21 mouse cellular contexts compared by ENCODE assay signal in the genomic region with DNA sequence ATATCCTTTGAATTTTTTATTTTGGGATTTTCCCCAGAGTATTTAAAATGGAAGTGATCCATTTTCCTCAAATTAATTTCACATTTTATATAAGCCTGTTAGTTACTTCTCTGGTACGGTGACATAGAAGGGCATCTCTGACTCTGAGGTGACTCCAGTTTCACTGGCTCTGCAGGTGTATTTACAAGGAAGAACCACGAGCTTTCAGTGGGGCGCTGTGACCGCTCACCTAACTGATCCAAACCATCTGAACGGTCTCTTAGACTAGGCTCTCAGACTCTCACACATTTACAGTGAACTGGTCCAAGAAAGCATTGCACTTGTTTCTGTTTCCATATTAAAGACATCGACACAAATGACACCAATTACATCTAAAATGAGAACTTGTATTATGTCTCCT.
"Had no signal": no experiment of that assay in that cellular context is flagged by ENCODE, and none has a peak within 500 bp of the region (broad histone marks: within the 10 kb centered on the region; RNA-seq: fewer than 3 reads in every experiment).

No protein-coding gene starts in this region.

- H3K4me2 ChIP-seq: lung, embryonic 15.5 days; midbrain, embryonic 12.5 days; neural tube, embryonic 13.5 days; neural tube, embryonic 15.5 days had no signal

- H3K9ac ChIP-seq: liver, postnatal 0 days; lung, embryonic 15.5 days; midbrain, embryonic 12.5 days; neural tube, embryonic 13.5 days; neural tube, embryonic 15.5 days had no signal

- H3K27me3 ChIP-seq: lung, embryonic 15.5 days; midbrain, embryonic 12.5 days; neural tube, embryonic 13.5 days; neural tube, embryonic 15.5 days had no signal

- H3K9me3 ChIP-seq: lung, embryonic 15.5 days; midbrain, embryonic 10.5 days; midbrain, embryonic 12.5 days; neural tube, embryonic 13.5 days; neural tube, embryonic 15.5 days had no signal

- H3K27ac ChIP-seq: lung, embryonic 15.5 days; midbrain, embryonic 10.5 days; midbrain, embryonic 12.5 days; neural tube, embryonic 13.5 days; neural tube, embryonic 15.5 days had no signal

- H3K4me3 ChIP-seq: lung, embryonic 15.5 days; midbrain, embryonic 10.5 days; midbrain, embryonic 12.5 days; myocyte; neural tube, embryonic 13.5 days; neural tube, embryonic 15.5 days had no signal

- ATAC-seq: liver, postnatal 0 days; lung, postnatal 0 days; midbrain, embryonic 16.5 days had no signal

- H3K4me1 ChIP-seq: midbrain, embryonic 10.5 days; midbrain, embryonic 12.5 days; neural tube, embryonic 13.5 days; neural tube, embryonic 15.5 days had no signal

- DNase-seq: liver, postnatal 0 days; lung, adult 2 months; lung, postnatal 14 days; lung, postnatal 4 days; midbrain, embryonic 14.5 days; retina, postnatal 1 day; right cerebral cortex, adult 18-20 months; right cerebral cortex, postnatal 25 days; right cerebral cortex, postnatal 4 days; spleen, adult 18-20 months; thymus, adult 18-20 months; thymus, postnatal 14 days; thymus, postnatal 36 days had no signal

- H3K36me3 ChIP-seq: lung, embryonic 15.5 days; midbrain, embryonic 10.5 days; midbrain, embryonic 12.5 days; neural tube, embryonic 13.5 days; neural tube, embryonic 15.5 days had no signal
